Mouse (Mus musculus): Measurements from ENCODE around the gene Gm4070.
"Not testable (repeated sequence)": the region's sequence is repeated elsewhere in the genome, so short reads cannot be mapped to it uniquely, and the experiment has no call there.

Gene Gm4070

GRCm38 (mm10) chr7:105953812-105954211 is at the start of gene Gm4070:
Gene Gm4070 (minus strand): TSS chr7:105953967.
- DNase-seq: peak; percentile 19

- not testable (repeated sequence) for DNase-seq
These were observed 773 bp upstream of the Gm4070 start for GRCm38 (mm10) chr7:105954540-105954939.

GRCm38 (mm10) chr7:105952408-105952807 is 1.4 kb downstream of the Gm4070 start:
- not testable (repeated sequence) for DNase-seq

- DNase-seq: not testable (repeated sequence)
These were observed 8.5 kb downstream of the Gm4070 start for GRCm38 (mm10) chr7:105945238-105945637.

DNA sequence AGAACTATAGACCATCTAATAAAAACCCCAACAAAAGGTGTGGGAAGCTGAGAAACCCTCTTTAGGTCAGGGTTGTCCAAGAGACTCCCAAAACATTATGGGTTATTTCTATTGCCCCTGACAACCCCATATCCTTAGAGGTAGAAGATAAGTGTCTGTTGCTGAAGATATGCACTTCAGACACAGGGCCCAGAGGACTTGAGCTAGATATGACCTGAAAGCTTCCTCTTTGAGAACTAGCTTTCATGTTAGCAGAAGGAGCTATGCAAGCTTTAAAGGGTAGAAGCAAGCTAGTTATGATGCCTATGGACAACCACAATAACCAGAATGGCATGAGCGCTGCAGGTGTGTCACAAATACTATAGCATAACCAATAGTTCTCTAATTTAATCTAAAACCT is 21.6 kb downstream of the Gm4070 start:
- DNase-seq: not testable (repeated sequence)

DNA sequence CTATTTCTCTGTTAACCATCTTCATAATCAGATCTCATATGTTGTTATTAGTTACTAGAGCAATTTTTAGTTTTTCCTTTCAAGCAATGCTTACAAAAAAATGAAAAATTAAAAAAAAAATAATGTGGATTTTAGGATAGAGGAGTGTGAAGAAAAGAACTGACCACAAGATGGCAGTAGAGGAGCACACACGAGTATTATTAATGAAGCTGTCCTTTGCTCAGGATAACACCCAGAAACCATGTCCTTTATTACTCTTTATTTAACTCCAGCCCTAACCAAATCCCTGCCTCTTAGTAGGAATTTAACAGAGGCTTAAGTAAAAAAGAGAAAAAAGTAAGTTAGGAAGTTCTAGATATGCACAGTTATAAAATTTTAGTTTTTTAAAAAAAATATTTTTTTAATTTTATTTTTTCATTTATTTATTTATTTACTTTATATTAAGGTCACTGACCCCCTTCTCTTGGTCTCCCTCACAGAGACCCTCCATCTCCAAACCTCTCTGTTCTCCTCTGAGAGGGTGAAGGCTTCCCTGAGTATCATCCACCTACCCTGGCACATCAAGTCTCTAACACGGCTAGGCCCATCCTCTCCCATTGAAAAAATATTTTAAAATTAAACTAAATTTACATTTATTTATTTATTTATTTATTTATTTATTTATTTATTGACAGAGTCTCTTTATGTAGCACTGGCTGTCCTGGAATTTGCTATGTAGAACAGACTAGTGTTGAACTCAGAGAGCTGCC is 70.0 kb downstream of the Gm4070 start:
- DNase-seq: not testable (repeated sequence)

GRCm38 (mm10) chr7:105879717-105880484 is 73.9 kb downstream of the Gm4070 start:
- not testable (repeated sequence) for DNase-seq

DNA sequence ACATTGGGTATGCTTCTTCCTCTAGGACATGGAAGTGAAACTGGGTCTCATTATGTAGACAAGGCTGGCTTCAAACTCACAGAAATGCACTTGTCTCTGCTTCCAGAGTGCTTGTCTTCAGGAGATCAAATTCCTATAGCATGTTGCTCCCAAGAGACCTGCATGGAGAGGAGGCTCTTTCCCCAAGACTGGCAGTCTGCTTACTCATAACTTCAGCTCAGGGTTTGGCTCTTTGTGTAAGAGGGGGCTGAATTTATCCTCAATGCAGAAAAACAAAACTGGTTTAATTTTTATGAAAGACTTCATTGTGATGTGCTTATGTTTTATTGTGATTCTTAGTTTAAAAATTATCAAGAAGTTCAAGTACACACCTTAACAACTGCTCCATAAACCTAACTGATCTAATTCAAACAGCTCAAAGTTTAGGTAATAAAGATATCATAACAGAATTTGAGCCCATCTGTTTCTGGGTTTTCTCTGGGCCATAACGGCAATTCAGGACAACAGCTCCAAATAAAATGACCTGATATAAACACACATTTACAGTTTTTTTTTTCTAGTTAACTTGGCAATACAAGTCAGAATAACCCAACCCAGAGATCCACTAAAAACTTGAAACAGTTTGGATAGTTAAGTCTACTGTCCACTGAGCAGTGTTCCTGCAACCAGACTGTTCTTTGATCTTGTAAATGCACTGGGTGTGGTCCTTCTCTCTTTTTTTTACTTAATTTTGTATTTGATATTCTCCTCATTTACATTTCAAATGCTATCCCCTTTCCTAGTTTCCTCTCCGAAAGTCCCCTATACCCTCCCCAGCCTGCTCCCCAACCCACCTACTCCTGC is 97.8 kb downstream of the Gm4070 start:
- not testable (repeated sequence) for DNase-seq
